Mouse (Mus musculus): ENCODE results near the gene Abca8a.
"Not testable (repeated sequence)": the region's sequence is repeated elsewhere in the genome, so short reads cannot be mapped to it uniquely, and the experiment has no call there.

Abca8a gene

GRCm38 (mm10) chr11:109987460-109988072 is 108.2 kb downstream of the Abca8a start:
- DNase-seq (ENCODE audit: low spot score in 2 of 2) = not testable (repeated sequence)

DNA sequence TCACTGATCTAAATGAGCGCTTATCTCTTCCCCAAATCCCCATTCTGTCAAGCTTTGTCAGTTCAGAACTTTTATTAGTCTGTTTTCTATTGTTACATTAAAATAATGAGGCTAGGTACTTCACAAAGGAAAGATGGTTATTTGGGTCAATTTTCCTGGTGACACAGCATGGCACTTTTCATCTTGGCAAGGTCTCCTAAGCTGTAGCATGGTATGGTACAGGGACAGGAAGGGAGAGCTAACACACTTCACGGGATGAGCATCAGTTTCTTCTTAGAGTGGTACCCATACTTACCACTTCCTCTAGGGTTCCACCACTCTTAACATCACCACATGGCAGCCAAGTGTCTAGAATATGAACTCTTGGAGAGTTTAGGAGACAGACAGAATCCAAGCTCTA is 113.9 kb downstream of the Abca8a start:
- DNase-seq (ENCODE audit: low spot score in 2 of 2) = no peak
